Mouse (Mus musculus) midbrain, postnatal 0 days (tissue): ENCODE data around the gene Fam129b. TPM values are rescaled to one million over a fixed set of nuclear protein-coding genes. Genes with fewer than 3 reads are reported as not detected.

Experiments
- ATAC-seq: fragments of 200-750 bp; cut with Nextera tagmentation; 2 replicates; pipeline ENCODE4 v1.8.0; 2017; ENCODE audit warnings: moderate number of reproducible peaks, mild to moderate bottlenecking, moderate TSS enrichment, moderate library complexity; ENCODE audit not compliant: low FRiP score
- DNase-seq: peaks from one replicate; pipeline ENCODE4 v3.0.0-alpha.2; 2015; ENCODE audit warnings: low spot score
- H3K27ac ChIP-seq: fragments of 300-500 bp; sonication (generic); 2 replicates; pipeline ENCODE4 v1.5.1; 2014; ENCODE audit warnings: low read depth, mild to moderate bottlenecking, low read length, mixed read lengths
- H3K27me3 ChIP-seq: fragments of 300-500 bp; sonication (generic); 2 replicates; pipeline ENCODE4 v1.6.1; 2014; ENCODE audit warnings: low read length, control low read depth, mixed read lengths; ENCODE audit not compliant: insufficient read depth
- H3K36me3 ChIP-seq: fragments of 300-500 bp; sonication (generic); 2 replicates; pipeline ENCODE4 v1.6.1; 2014; ENCODE audit warnings: low read length, control low read depth, mixed read lengths; ENCODE audit not compliant: insufficient read depth
- H3K4me1 ChIP-seq: fragments of 300-500 bp; sonication (generic); 2 replicates; pipeline ENCODE4 v1.6.1; 2014; ENCODE audit warnings: mild to moderate bottlenecking, control low read depth, antibody characterized with exemption, low read length, mixed read lengths; ENCODE audit not compliant: insufficient read depth
- H3K4me2 ChIP-seq: fragments of 300-500 bp; sonication (generic); 2 replicates; pipeline ENCODE4 v1.6.1; 2014; ENCODE audit warnings: low read depth, mild to moderate bottlenecking, low read length, mixed read lengths; ENCODE audit not compliant: poor library complexity, severe bottlenecking
- H3K4me3 ChIP-seq: fragments of 300-500 bp; sonication (generic); 2 replicates; pipeline ENCODE4 v1.5.1; 2014; ENCODE audit warnings: low read depth, mild to moderate bottlenecking, low read length, moderate library complexity
- H3K9ac ChIP-seq: fragments of 300-500 bp; sonication (generic); replicated peaks from 2 replicates; pipeline ENCODE4 v1.6.1; 2014; ENCODE audit warnings: mild to moderate bottlenecking, low read length, moderate library complexity, mixed read lengths; ENCODE audit not compliant: poor library complexity, severe bottlenecking
- H3K9me3 ChIP-seq: fragments of 300-500 bp; sonication (generic); 2 replicates; pipeline ENCODE4 v1.6.1; 2016; ENCODE audit warnings: low read length, control low read depth
- CTCF ChIP-seq: IDR thresholded peaks from 2 replicates; pipeline ENCODE4 v1.5.1; 2016; ENCODE audit warnings: antibody characterized with exemption, mild to moderate bottlenecking
- WGBS: fragments of 180-500 bp; shearing (Covaris S2); extraction: QIAGEN DNeasy Blood & Tissue Kit; methylation state at CpG from one replicate; pipeline ENCODE4 v1.1.7; 2014; 5-methylcytosine and 5-hydroxymethylcytosine counted together
- polyA plus RNA-seq: library from polyadenylated mRNA; unstranded; fragments of >200 nt; fragmentation: Nextera tagmentation; extraction: Ambion mirVana; gene quantifications from 2 replicates; pipeline ENCODE4 v1.2.1, GENCODE M21; 2015
- total RNA-seq: library from RNA; depleted of rRNA; stranded (reverse); fragments of >200 nt; gene quantifications from 2 replicates; pipeline ENCODE4 v1.2.3, GENCODE M21; 2014

Fam129b gene
- total and polyA plus RNA-seq, 2 experiments from 2014 or later = 17.7 to 39.5 TPM

- H3K9ac ChIP-seq = no peak overlapping the region
- ATAC-seq = no peak
- peaks cover 56% of the 10 kb centered on the region for H3K36me3 ChIP-seq
Measured at GRCm38 (mm10) chr2:32918391-32918790, 42.5 kb downstream of the Fam129b start.

GRCm38 (mm10) chr2:32921235-32921634, 45.3 kb downstream of the Fam129b start:
- Histone ChIP-seq H3K4me1 (no peaks in the 10 kb centered on the region), H3K27me3 (no peaks in the 10 kb centered on the region), H3K9me3 (no peaks in the 10 kb centered on the region), H3K4me2 (no peak overlapping the region), H3K9ac (no peak overlapping the region), H3K4me3 (no peak overlapping the region), H3K27ac (no peak overlapping the region), H3K36me3 (peaks cover 70% of the 10 kb centered on the region)
- no peak for ATAC-seq
- 80% methylated on average over 7 of the region's 7 CpGs for WGBS
- TF ChIP-seq CTCF = no peak
- DNase-seq = no peak

More at GRCm38 (mm10) chr2:32918391-32918790, 42.5 kb downstream of the Fam129b start:
- WGBS = 86% methylated on average over 9 of the region's 9 CpGs
- no peak overlapping the region for H3K4me3 ChIP-seq
- no peaks in the 10 kb centered on the region for H3K4me1 ChIP-seq
- H3K27ac ChIP-seq = no peak overlapping the region
- no peaks in the 10 kb centered on the region for H3K27me3 ChIP-seq
- H3K4me2 ChIP-seq = no peak overlapping the region
- H3K9me3 ChIP-seq = no peaks in the 10 kb centered on the region
- no peak for TF ChIP-seq CTCF
- DNase-seq = no peak

GRCm38 (mm10) chr2:32921801-32922380, 46.0 kb downstream of the Fam129b start:
- Histone ChIP-seq H3K27ac (no peak overlapping the region), H3K9me3 (no peaks in the 10 kb centered on the region), H3K4me1 (no peaks in the 10 kb centered on the region), H3K4me2 (no peak overlapping the region), H3K9ac (no peak overlapping the region), H3K36me3 (peaks cover 70% of the 10 kb centered on the region), H3K27me3 (no peaks in the 10 kb centered on the region), H3K4me3 (no peak overlapping the region)
- TF ChIP-seq CTCF = no peak
- DNase-seq = no peak
- no peak for ATAC-seq
- 90% methylated on average over 15 of the region's 15 CpGs for WGBS

- 92% methylated on average over 13 of the region's 13 CpGs for WGBS
- no peak overlapping the region for H3K4me3 ChIP-seq
- H3K36me3 ChIP-seq = peaks cover 70% of the 10 kb centered on the region
- no peak for DNase-seq
- H3K4me1 ChIP-seq = no peaks in the 10 kb centered on the region
- no peak overlapping the region for H3K27ac ChIP-seq
- no peak for ATAC-seq
- no peak overlapping the region for H3K9ac ChIP-seq
- no peaks in the 10 kb centered on the region for H3K27me3 ChIP-seq
- TF ChIP-seq CTCF = no peak
- H3K9me3 ChIP-seq = no peaks in the 10 kb centered on the region
- no peak overlapping the region for H3K4me2 ChIP-seq
Measured at GRCm38 (mm10) chr2:32922564-32922963, 46.6 kb downstream of the Fam129b start.

GRCm38 (mm10) chr2:32923551-32924250, 47.8 kb downstream of the Fam129b start:
- no peak overlapping the region for H3K4me3 ChIP-seq
- WGBS = 94% methylated on average over 24 of the region's 24 CpGs
- DNase-seq (no peak), ATAC-seq (no peak)
- H3K9ac ChIP-seq = no peak overlapping the region
- no peaks in the 10 kb centered on the region for H3K9me3 ChIP-seq
- H3K4me1 ChIP-seq = no peaks in the 10 kb centered on the region
- no peaks in the 10 kb centered on the region for H3K27me3 ChIP-seq
- peaks cover 63% of the 10 kb centered on the region for H3K36me3 ChIP-seq
- no peak overlapping the region for H3K27ac ChIP-seq
- H3K4me2 ChIP-seq = no peak overlapping the region
- TF ChIP-seq CTCF = no peak

GRCm38 (mm10) chr2:32924306-32924844, 48.5 kb downstream of the Fam129b start:
- Histone ChIP-seq H3K9ac (no peak overlapping the region), H3K9me3 (no peaks in the 10 kb centered on the region), H3K4me3 (no peak overlapping the region), H3K4me1 (no peaks in the 10 kb centered on the region), H3K27ac (no peak overlapping the region), H3K36me3 (peaks cover 63% of the 10 kb centered on the region), H3K27me3 (no peaks in the 10 kb centered on the region), H3K4me2 (no peak overlapping the region)
- no peak for DNase-seq
- no peak for TF ChIP-seq CTCF
- ATAC-seq = no peak
- 68% methylated on average over 10 of the region's 10 CpGs for WGBS
